Mouse (Mus musculus) embryonic facial prominence, embryonic 14.5 days (tissue): ENCODE measurements at regions not wholly inside any gene's neighbourhood (a gene's known extent, or its start where the extent isn't known, plus 50 kb on each side); places are given as distances from the start of the nearest gene placed in this dataset.

Experiments
- ATAC-seq: fragments of 200-750 bp; cut with Nextera tagmentation; 2 replicates; pipeline ENCODE4 v1.8.0; 2017; ENCODE audit warnings: low read depth, moderate number of reproducible peaks, moderate TSS enrichment
- DNase-seq: peaks from one replicate; pipeline ENCODE4 v3.0.0-alpha.2; 2015; ENCODE audit warnings: low spot score
- H3K27ac ChIP-seq: fragments of 300-500 bp; sonication (generic); replicated peaks from 2 replicates; pipeline ENCODE4 v1.5.1; 2014; ENCODE audit warnings: low read depth, mild to moderate bottlenecking, low read length, moderate library complexity
- H3K27me3 ChIP-seq: fragments of 300-500 bp; sonication (generic); replicated peaks from 2 replicates; pipeline ENCODE4 v1.6.1; 2014; ENCODE audit warnings: low read length; ENCODE audit not compliant: control insufficient read depth, insufficient read depth
- H3K36me3 ChIP-seq: fragments of 300-500 bp; sonication (generic); 2 replicates; pipeline ENCODE4 v1.6.1; 2014; ENCODE audit warnings: low read length, mixed read lengths; ENCODE audit not compliant: control insufficient read depth, insufficient read depth
- H3K4me1 ChIP-seq: fragments of 300-500 bp; sonication (generic); 2 replicates; pipeline ENCODE4 v1.6.1; 2014; ENCODE audit warnings: antibody characterized with exemption, low read length; ENCODE audit not compliant: control insufficient read depth, insufficient read depth
- H3K4me2 ChIP-seq: fragments of 300-500 bp; sonication (generic); 2 replicates; pipeline ENCODE4 v1.6.1; 2014; ENCODE audit warnings: low read depth, mild to moderate bottlenecking, low read length, moderate library complexity, mixed read lengths
- H3K4me3 ChIP-seq: fragments of 300-500 bp; sonication (generic); 2 replicates; pipeline ENCODE4 v1.5.1; 2014; ENCODE audit warnings: low read depth, mild to moderate bottlenecking, low read length
- H3K9ac ChIP-seq: fragments of 300-500 bp; sonication (generic); 2 replicates; pipeline ENCODE4 v1.6.1; 2014; ENCODE audit warnings: low read depth, mild to moderate bottlenecking, low read length, moderate library complexity, mixed read lengths
- H3K9me3 ChIP-seq: fragments of 300-500 bp; sonication (generic); 2 replicates; pipeline ENCODE4 v1.6.1; 2016; ENCODE audit warnings: low read length; ENCODE audit not compliant: control insufficient read depth
- whole genome bisulfite sequencing: fragments of 180-500 bp; shearing (Covaris S2); extraction: QIAGEN DNeasy Blood & Tissue Kit; methylation state at CpG from one replicate; pipeline ENCODE4 v1.1.7; 2014; 5-methylcytosine and 5-hydroxymethylcytosine counted together

DNA sequence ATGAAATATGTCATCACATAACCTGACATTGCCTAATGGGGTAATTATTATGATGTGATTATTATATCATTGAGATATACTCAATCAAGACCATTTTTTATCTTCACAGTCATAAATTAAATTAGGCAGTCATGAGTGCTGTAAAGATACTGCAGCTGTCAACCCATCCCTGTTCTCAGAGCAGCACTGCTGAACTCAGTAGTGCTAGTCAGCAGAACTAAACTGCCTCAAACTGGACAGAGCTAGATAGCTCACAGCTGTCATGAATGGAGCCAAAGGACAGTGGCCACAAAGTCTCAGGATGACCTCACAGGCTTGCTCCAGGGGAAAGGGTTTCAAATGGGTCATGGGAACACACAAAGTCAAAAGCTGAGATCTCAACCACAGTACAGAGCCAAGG lies 71.3 kb downstream of the Gm6760 start:
- no peak for DNase-seq

DNA sequence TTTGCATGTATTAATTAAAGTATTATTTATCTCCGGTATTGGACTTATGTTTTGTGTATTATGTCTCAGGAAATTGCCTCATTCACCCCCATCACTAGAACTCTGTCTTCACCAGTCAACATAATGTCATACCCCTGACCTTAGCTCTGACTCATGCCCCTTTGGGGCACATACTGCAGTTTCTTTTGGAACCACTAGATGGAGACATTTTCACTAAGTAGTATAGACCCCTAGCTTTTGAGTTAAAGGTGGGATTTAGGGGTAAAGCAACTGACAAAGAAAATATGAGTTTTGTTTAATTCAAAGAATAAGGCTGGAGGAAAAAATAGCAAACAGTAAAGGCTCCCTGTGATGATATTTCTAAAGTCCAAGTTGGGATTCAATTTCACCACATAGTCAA lies 93.6 kb downstream of the Gm6760 start:
- H3K4me3 ChIP-seq = no peak overlapping the region
- H3K27ac ChIP-seq = no peak overlapping the region
- H3K4me2 ChIP-seq = no peak overlapping the region
- H3K9ac ChIP-seq = no peak overlapping the region
- DNase-seq (no peak), ATAC-seq (no peak)
- H3K4me1 ChIP-seq = no peaks in the 10 kb centered on the region
- no peaks in the 10 kb centered on the region for H3K9me3 ChIP-seq
- WGBS = 39% methylated on average over 1 of the region's 1 CpGs
- no peaks in the 10 kb centered on the region for H3K36me3 ChIP-seq
- H3K27me3 ChIP-seq = no peaks in the 10 kb centered on the region

More for the DNA sequence above, 71.3 kb downstream of the Gm6760 start:
- Histone ChIP-seq H3K9me3 (no peaks in the 10 kb centered on the region), H3K27me3 (no peaks in the 10 kb centered on the region), H3K4me1 (no peaks in the 10 kb centered on the region), H3K4me3 (no peak overlapping the region), H3K27ac (no peak overlapping the region), H3K4me2 (no peak overlapping the region), H3K9ac (no peak overlapping the region), H3K36me3 (no peaks in the 10 kb centered on the region)
- no peak for ATAC-seq

DNA sequence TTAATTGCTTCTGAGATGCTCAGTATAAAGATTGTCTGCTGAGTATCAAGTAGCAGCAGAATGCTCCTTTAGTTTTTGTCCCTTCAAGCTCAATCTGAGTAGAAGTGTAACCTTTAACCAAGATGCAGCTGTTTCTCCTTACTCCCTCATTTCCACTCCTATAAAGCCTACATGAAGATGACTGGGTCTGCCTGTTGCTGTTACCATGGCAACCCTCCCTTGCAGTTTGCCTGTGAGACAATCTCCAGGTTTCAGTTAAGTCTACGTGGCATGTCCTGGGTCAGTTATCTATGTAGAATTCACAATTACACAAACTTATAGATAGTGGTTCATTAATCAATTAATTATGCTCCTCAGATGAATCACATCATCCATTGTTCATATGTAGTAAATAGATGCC lies 95.2 kb downstream of the Gm6760 start:
- ATAC-seq = no peak
- H3K9me3 ChIP-seq = no peaks in the 10 kb centered on the region
- H3K36me3 ChIP-seq = no peaks in the 10 kb centered on the region
- H3K27ac ChIP-seq = no peak overlapping the region
- DNase-seq = peak; percentile 1
- WGBS = 45% methylated on average over 1 of the region's 1 CpGs
- no peak overlapping the region for H3K4me3 ChIP-seq
- H3K4me2 ChIP-seq = no peak overlapping the region
- no peak overlapping the region for H3K9ac ChIP-seq
- H3K4me1 ChIP-seq = no peaks in the 10 kb centered on the region
- no peaks in the 10 kb centered on the region for H3K27me3 ChIP-seq
